Mouse (Mus musculus): ENCODE data around the gene Lrrc8d. TPM values are rescaled to one million over a fixed set of nuclear protein-coding genes. Genes with fewer than 3 reads are reported as not detected.

Lrrc8d gene
- polyA plus RNA-seq (2015; fragmentation: Nextera tagmentation; extraction: Ambion mirVana) = 32.5 and 34.6 TPM in 2 replicates

- H3K9me3 ChIP-seq (replicated peaks; ENCODE audit: low read length) = no peaks in the 10 kb centered on the region
- H3K4me2 ChIP-seq (ENCODE audit: low read length) = peak within 1 kb of the TSS; percentile 92
- peak within 1 kb of the TSS; percentile 99 for H3K9ac ChIP-seq (ENCODE audit: low read depth, low read length)
- under 1% methylated on average over 60 of the region's 60 CpGs for WGBS
- no peaks in the 10 kb centered on the region for H3K27me3 ChIP-seq (ENCODE audit: insufficient read depth, low read length)
- peak; percentile 92 for ATAC-seq (replicated peaks; ENCODE audit: low FRiP score, low read depth)
- peak within 1 kb of the TSS; percentile 99 for H3K27ac ChIP-seq
- DNase-seq (ENCODE audit: low spot score) = peak; percentile 94
- no peaks in the 10 kb centered on the region for H3K36me3 ChIP-seq (ENCODE audit: insufficient read depth, low read length)
- H3K4me3 ChIP-seq (replicated peaks; ENCODE audit: low read depth, low read length) = peak within 1 kb of the TSS; percentile 92
- TF ChIP-seq CTCF (IDR thresholded peaks at IDR 0.05; ENCODE audit: low read depth) = peak; percentile 22; the same call in 1 of the 2 replicates
- peaks cover 21% of the 10 kb centered on the region for H3K4me1 ChIP-seq (replicated peaks; ENCODE audit: insufficient read depth, low read length)
Observed at GRCm38 (mm10) chr5:105699141-105700069, at the start of gene Lrrc8d. Gene Lrrc8d, plus strand, starts transcription at chr5:105699969.

DNA sequence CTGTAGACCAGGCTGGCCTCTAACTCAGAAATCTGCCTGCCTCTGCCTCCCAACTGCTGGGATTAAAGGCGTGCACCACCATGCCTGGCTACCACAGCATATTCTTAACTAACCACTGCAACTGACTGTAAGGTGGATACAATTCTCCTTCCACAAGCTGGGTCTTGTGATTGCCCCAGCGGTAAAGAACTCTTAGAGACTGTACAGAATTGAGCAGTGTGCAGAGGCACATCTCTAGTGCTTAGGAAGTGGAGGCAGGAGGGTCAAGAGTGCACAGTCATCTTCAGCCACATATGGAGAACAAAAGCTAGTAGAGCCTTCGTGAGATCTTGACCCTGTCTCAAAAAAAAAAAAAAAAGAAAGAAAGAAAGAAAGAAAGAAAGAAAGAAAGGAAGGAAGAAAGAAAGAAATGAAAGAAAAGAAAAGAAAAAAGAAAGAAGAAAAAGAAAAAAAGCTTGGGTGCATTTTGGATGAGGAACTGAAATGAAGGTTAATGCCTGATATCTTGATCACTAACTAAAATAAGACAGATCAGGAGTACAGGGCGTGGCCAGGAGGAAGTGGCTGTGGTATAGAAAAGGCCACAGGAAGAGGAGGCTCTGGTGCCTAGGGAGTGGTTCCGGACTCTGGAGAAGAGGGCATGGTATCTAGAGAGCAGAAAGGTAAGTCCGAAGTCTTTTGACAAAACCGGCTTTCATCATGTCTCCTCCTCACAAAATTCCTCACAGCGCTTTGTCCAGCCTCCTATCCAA lies 48.9 kb upstream of the Lrrc8d start:
- Histone ChIP-seq H3K4me3 (replicated peaks; ENCODE audit: low read depth, low read length) (no peak overlapping the region), H3K9ac (ENCODE audit: low read depth, low read length) (peak overlapping the region; percentile 10; the same call in 1 of the 2 replicates), H3K27ac (peak overlapping the region; percentile 32; the same call in 1 of the 2 replicates), H3K9me3 (replicated peaks; ENCODE audit: low read length) (no peaks in the 10 kb centered on the region), H3K27me3 (ENCODE audit: insufficient read depth, low read length) (no peaks in the 10 kb centered on the region), H3K4me2 (ENCODE audit: low read length) (peak overlapping the region; percentile 29; the same call in 1 of the 2 replicates), H3K36me3 (ENCODE audit: insufficient read depth, low read length) (no peaks in the 10 kb centered on the region), H3K4me1 (replicated peaks; ENCODE audit: insufficient read depth, low read length) (no peaks in the 10 kb centered on the region)
- 78% methylated on average over 8 of the region's 8 CpGs for WGBS
- no peak for TF ChIP-seq CTCF (IDR thresholded peaks at IDR 0.05; ENCODE audit: low read depth)
- DNase-seq (ENCODE audit: low spot score) (peak; percentile 19), ATAC-seq (replicated peaks; ENCODE audit: low FRiP score, low read depth) (no peak)

DNA sequence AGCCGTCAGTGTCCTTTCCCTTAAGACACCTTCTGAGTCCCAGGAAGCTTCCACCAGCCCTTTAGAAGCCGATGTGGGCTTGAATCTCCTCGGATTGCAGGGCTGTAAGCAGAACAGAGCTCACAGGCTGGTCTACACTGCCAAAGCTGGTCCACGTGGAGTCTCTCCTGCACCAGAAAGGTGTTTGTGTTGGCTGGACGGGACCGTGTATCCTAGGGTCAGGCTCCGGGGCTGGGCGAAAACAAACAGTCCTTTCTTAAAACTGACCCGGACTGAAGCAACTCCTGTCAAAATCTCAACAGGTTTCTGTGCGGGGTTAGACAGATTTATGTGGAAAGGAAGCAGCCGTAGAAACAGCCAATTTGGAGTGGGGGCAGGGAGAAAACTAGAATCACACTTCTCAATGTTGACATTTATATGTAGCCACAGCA lies 48.2 kb upstream of the Lrrc8d start:
- ATAC-seq (replicated peaks; ENCODE audit: low FRiP score, low read depth) = no peak
- peak; percentile 44 for DNase-seq (ENCODE audit: low spot score)
- 19% methylated on average over 11 of the region's 11 CpGs for WGBS
- TF ChIP-seq CTCF (IDR thresholded peaks at IDR 0.05; ENCODE audit: low read depth) = no peak
- no peaks in the 10 kb centered on the region for H3K27me3 ChIP-seq (ENCODE audit: insufficient read depth, low read length)
- peak overlapping the region; percentile 10; the same call in 1 of the 2 replicates for H3K9ac ChIP-seq (ENCODE audit: low read depth, low read length)
- H3K4me3 ChIP-seq (replicated peaks; ENCODE audit: low read depth, low read length) = no peak overlapping the region
- H3K4me1 ChIP-seq (replicated peaks; ENCODE audit: insufficient read depth, low read length) = no peaks in the 10 kb centered on the region
- H3K27ac ChIP-seq = peak overlapping the region; percentile 32
- peak overlapping the region; percentile 29 for H3K4me2 ChIP-seq (ENCODE audit: low read length)
- H3K36me3 ChIP-seq (ENCODE audit: insufficient read depth, low read length) = no peaks in the 10 kb centered on the region
- H3K9me3 ChIP-seq (replicated peaks; ENCODE audit: low read length) = no peaks in the 10 kb centered on the region

DNA sequence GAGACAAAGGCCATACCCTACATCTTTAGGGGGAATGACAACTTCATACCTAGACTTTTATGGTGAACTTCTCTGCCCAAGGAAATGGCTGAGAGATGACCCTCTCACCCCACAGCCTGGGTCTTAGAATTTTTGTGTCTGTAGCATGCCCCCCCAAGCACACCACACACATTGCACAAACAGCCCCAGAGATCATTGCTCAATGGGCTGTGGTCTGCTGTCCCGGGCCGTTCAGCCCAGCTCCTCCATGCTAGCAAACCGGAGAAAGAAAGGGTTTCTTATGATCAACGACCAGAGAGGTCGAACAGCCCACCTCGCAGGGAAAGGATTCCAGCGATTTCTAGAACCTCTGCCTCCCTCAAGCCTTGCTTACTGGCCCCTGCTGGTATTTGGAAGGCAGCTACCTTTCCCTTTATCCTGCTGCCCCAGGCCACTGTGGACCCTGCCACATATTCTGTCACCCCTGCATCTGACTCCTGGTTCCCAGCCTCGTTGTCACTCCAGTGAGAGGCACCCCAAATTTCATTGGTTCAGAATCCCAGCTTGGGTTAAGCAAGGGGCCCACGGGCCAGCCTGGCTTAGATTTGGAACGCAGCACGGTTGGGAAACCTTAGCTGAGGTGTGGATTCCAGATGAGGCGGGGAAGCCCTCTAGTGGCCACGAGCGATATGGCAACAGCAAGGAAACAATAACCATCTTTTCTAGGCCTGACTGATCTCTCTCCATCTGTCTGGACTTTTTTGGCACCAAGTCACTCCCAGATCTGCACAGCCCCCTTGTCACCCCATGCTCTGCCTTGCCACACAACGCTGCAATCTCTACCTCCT lies 45.3 kb upstream of the Lrrc8d start:
- no peak overlapping the region for H3K27ac ChIP-seq
- ATAC-seq (replicated peaks; ENCODE audit: low FRiP score, low read depth) = peak; percentile 52
- H3K4me1 ChIP-seq (replicated peaks; ENCODE audit: insufficient read depth, low read length) = no peaks in the 10 kb centered on the region
- peak; percentile 84 for DNase-seq (ENCODE audit: low spot score)
- WGBS = 18% methylated on average over 15 of the region's 15 CpGs
- H3K9ac ChIP-seq (ENCODE audit: low read depth, low read length) = no peak overlapping the region
- TF ChIP-seq CTCF (IDR thresholded peaks at IDR 0.05; ENCODE audit: low read depth) = peak; percentile 98
- H3K4me3 ChIP-seq (replicated peaks; ENCODE audit: low read depth, low read length) = no peak overlapping the region
- H3K36me3 ChIP-seq (ENCODE audit: insufficient read depth, low read length) = no peaks in the 10 kb centered on the region
- no peaks in the 10 kb centered on the region for H3K9me3 ChIP-seq (replicated peaks; ENCODE audit: low read length)
- H3K27me3 ChIP-seq (ENCODE audit: insufficient read depth, low read length) = no peaks in the 10 kb centered on the region
- H3K4me2 ChIP-seq (ENCODE audit: low read length) = peak overlapping the region; percentile 14; the same call in 1 of the 2 replicates

GRCm38 (mm10) chr5:105655100-105655734 lies 44.6 kb upstream of the Lrrc8d start:
- Histone ChIP-seq H3K27me3 (ENCODE audit: insufficient read depth, low read length) (no peaks in the 10 kb centered on the region), H3K9me3 (replicated peaks; ENCODE audit: low read length) (no peaks in the 10 kb centered on the region)

More at GRCm38 (mm10) chr5:105655100-105655734, 44.6 kb upstream of the Lrrc8d start:
- ATAC-seq (replicated peaks; ENCODE audit: low FRiP score, low read depth) (no peak), DNase-seq (ENCODE audit: low spot score) (no peak)
- Histone ChIP-seq H3K9ac (ENCODE audit: low read depth, low read length) (no peak overlapping the region), H3K4me2 (ENCODE audit: low read length) (no peak overlapping the region), H3K36me3 (ENCODE audit: insufficient read depth, low read length) (no peaks in the 10 kb centered on the region), H3K27ac (no peak overlapping the region), H3K4me3 (replicated peaks; ENCODE audit: low read depth, low read length) (no peak overlapping the region), H3K4me1 (replicated peaks; ENCODE audit: insufficient read depth, low read length) (no peaks in the 10 kb centered on the region)
- WGBS = 78% methylated on average over 12 of the region's 12 CpGs
- TF ChIP-seq CTCF (IDR thresholded peaks at IDR 0.05; ENCODE audit: low read depth) = no peak
